Mouse (Mus musculus) heart, embryonic 14.5 days (tissue): Measurements from ENCODE around the gene Celf1. TPM values are rescaled to one million over a fixed set of nuclear protein-coding genes. Genes with fewer than 3 reads are reported as not detected.
"Not testable (repeated sequence)": the region's sequence is repeated elsewhere in the genome, so short reads cannot be mapped to it uniquely, and the experiment has no call there.

Experiments
- ATAC-seq: fragments of 200-750 bp; cut with Nextera tagmentation; 2 replicates; pipeline ENCODE4 v1.8.0; 2017; ENCODE audit warnings: low read depth, moderate TSS enrichment; ENCODE audit not compliant: insufficient number of reproducible peaks, insufficient read depth, low FRiP score
- H3K27ac ChIP-seq, 2 experiments: fragments of 200-500 bp in 1 of 2; fragments of 300-500 bp in 1 of 2; sonication (generic) in 1 of 2; replicated peaks in 1 of 2; 2 replicates each; pipeline ENCODE4 v1.5.1; 2012 to 2014; ENCODE audit warnings: low read depth in 2 of 2, low read length in 2 of 2, control low read depth in 1 of 2, mild to moderate bottlenecking in 1 of 2, mixed read lengths in 1 of 2; ENCODE audit not compliant: control insufficient read depth in 1 of 2, insufficient read depth in 1 of 2
- H3K27me3 ChIP-seq: fragments of 300-500 bp; sonication (generic); 2 replicates; pipeline ENCODE4 v1.6.1; 2014; ENCODE audit warnings: mild to moderate bottlenecking, low read length, control low read depth; ENCODE audit not compliant: control insufficient read depth, insufficient read depth
- H3K36me3 ChIP-seq: fragments of 300-500 bp; sonication (generic); 2 replicates; pipeline ENCODE4 v1.6.1; 2014; ENCODE audit warnings: mild to moderate bottlenecking, control low read depth, low read length, mixed read lengths; ENCODE audit not compliant: control insufficient read depth, insufficient read depth
- H3K4me1 ChIP-seq, 2 experiments: fragments of 200-500 bp in 1 of 2; fragments of 300-500 bp in 1 of 2; sonication (generic) in 1 of 2; 2 replicates each; pipeline ENCODE4 v1.6.1; 2012 to 2014; ENCODE audit warnings: low read length in 2 of 2, control low read depth in 1 of 2, mixed read lengths in 1 of 2; ENCODE audit not compliant: control insufficient read depth in 2 of 2, insufficient read depth in 2 of 2
- H3K4me2 ChIP-seq: fragments of 300-500 bp; sonication (generic); 2 replicates; pipeline ENCODE4 v1.6.1; 2014; ENCODE audit warnings: mild to moderate bottlenecking, low read length
- H3K4me3 ChIP-seq, 2 experiments: fragments of 200-500 bp in 1 of 2; fragments of 300-500 bp in 1 of 2; sonication (generic) in 1 of 2; 2 replicates each; pipeline ENCODE4 v1.5.1; 2012 to 2014; ENCODE audit warnings: low read length in 2 of 2, mild to moderate bottlenecking in 2 of 2, control low read depth in 1 of 2, low read depth in 1 of 2, moderate library complexity in 1 of 2; ENCODE audit not compliant: control insufficient read depth in 1 of 2, insufficient read depth in 1 of 2
- H3K9ac ChIP-seq: fragments of 300-500 bp; sonication (generic); 2 replicates; pipeline ENCODE4 v1.6.1; 2014; ENCODE audit warnings: mild to moderate bottlenecking, low read length
- H3K9me3 ChIP-seq: fragments of 300-500 bp; sonication (generic); 2 replicates; pipeline ENCODE4 v1.6.1; 2016; ENCODE audit warnings: low read length, control low read depth; ENCODE audit not compliant: control insufficient read depth
- WGBS: fragments of 180-500 bp; shearing (Covaris S2); extraction: QIAGEN DNeasy Blood & Tissue Kit; methylation state at CpG from one replicate; pipeline ENCODE4 v1.1.7; 2014; 5-methylcytosine and 5-hydroxymethylcytosine counted together
- polyA plus RNA-seq: library from polyadenylated mRNA; unstranded; fragments of >200 nt; fragmentation: Nextera tagmentation; extraction: Ambion mirVana; gene quantifications from 2 replicates; pipeline ENCODE4 v1.2.1, GENCODE M21; 2014

The Celf1 gene
- polyA plus RNA-seq, 1 experiment from 2014 or later: 76.6 TPM

DNA sequence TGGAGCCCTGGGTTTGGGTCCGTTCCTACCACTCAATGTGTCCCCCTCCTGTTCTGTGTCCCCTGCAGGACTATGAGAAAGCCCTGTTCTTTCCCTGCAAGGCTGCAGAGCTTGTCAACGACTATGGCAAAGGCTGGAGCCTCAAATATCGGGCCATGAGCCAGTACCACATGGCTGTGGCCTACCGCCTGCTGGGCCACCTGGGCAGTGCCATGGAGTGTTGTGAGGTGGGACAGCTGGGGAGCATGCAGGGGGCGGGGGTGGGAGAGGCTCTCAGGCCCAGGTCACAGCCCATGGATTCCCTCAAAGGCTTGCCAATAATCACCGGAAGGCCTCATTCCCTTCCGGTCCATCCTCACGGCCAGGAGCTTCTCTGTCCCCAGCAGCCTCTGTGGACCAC lies 101.6 kb downstream of the Celf1 start:
- no peak overlapping the region for H3K9ac ChIP-seq
- H3K36me3 ChIP-seq: no peaks in the 10 kb centered on the region
- no peak overlapping the region for H3K4me3 ChIP-seq
- WGBS: 61% methylated on average over 8 of the region's 8 CpGs
- H3K9me3 ChIP-seq: no peaks in the 10 kb centered on the region
- no peak for ATAC-seq
- peaks cover 8 to 9% of the 10 kb centered on the region in 2 experiments; a peak in 3 of 4 replicates for H3K4me1 ChIP-seq
- no peaks in the 10 kb centered on the region for H3K27me3 ChIP-seq
- no peak overlapping the region for H3K27ac ChIP-seq
- no peak overlapping the region for H3K4me2 ChIP-seq

- H3K4me3 ChIP-seq: no peak overlapping the region
- H3K4me2 ChIP-seq: no peak overlapping the region
- no peaks in the 10 kb centered on the region for H3K36me3 ChIP-seq
- ATAC-seq: no peak
- no peak overlapping the region for H3K27ac ChIP-seq
- H3K9ac ChIP-seq: no peak overlapping the region
- no peaks in the 10 kb centered on the region for H3K27me3 ChIP-seq
- peaks cover 8 to 9% of the 10 kb centered on the region in 2 experiments; a peak in 3 of 4 replicates for H3K4me1 ChIP-seq
- H3K9me3 ChIP-seq: no peaks in the 10 kb centered on the region
- 66% methylated on average over 21 of the region's 21 CpGs for WGBS
Observed at GRCm38 (mm10) chr2:91042651-91043398, 102.6 kb downstream of the Celf1 start.

DNA sequence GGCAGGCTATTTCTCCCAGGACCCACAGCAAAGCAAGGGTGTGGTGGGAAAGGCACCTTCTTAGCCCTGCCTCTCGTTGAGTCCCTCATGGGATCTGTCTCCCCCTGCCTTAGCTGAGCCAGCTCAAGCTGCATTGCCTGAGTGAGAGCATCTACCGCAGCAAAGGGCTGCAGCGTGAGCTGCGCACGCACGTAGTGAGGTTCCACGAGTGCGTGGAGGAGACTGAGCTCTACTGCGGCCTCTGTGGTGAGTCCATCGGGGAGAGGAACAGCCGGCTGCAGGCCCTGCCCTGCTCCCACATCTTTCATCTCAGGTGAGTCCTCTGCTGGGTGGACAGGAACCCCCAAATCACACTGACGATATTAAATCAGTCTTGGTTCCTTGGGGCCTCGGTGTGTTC lies 104.5 kb downstream of the Celf1 start:
- Histone ChIP-seq H3K9ac (no peak overlapping the region), H3K4me2 (no peak overlapping the region), H3K9me3 (no peaks in the 10 kb centered on the region), H3K36me3 (no peaks in the 10 kb centered on the region), H3K27me3 (no peaks in the 10 kb centered on the region), H3K4me1 (peaks cover 8 to 9% of the 10 kb centered on the region in 2 experiments; a peak in 3 of 4 replicates), H3K27ac (no peak overlapping the region), H3K4me3 (no peak overlapping the region)
- ATAC-seq: no peak
- WGBS: 64% methylated on average over 13 of the region's 13 CpGs

- H3K9me3 ChIP-seq, H3K4me3 ChIP-seq, H3K27ac ChIP-seq, H3K27me3 ChIP-seq, ATAC-seq, H3K4me1 ChIP-seq, H3K4me2 ChIP-seq, H3K36me3 ChIP-seq, H3K9ac ChIP-seq: not testable (repeated sequence)
- 80% methylated on average over 1 of the region's 1 CpGs for WGBS
Observed at GRCm38 (mm10) chr2:91045805-91046204, 105.6 kb downstream of the Celf1 start.

- ATAC-seq: no peak
- no peaks in the 10 kb centered on the region for H3K9me3 ChIP-seq
- H3K27me3 ChIP-seq: no peaks in the 10 kb centered on the region
- no peak overlapping the region for H3K4me3 ChIP-seq
- 76% methylated on average over 9 of the region's 9 CpGs for WGBS
- no peak overlapping the region for H3K27ac ChIP-seq
- peaks cover 12% of the 10 kb centered on the region; the same call in 1 of the 2 replicates for H3K36me3 ChIP-seq
- H3K4me1 ChIP-seq: peaks cover 8 to 9% of the 10 kb centered on the region in 2 experiments; a peak in 3 of 4 replicates
- no peak overlapping the region for H3K9ac ChIP-seq
- no peak overlapping the region for H3K4me2 ChIP-seq
Observed at GRCm38 (mm10) chr2:91047359-91047758, 107.2 kb downstream of the Celf1 start.

DNA sequence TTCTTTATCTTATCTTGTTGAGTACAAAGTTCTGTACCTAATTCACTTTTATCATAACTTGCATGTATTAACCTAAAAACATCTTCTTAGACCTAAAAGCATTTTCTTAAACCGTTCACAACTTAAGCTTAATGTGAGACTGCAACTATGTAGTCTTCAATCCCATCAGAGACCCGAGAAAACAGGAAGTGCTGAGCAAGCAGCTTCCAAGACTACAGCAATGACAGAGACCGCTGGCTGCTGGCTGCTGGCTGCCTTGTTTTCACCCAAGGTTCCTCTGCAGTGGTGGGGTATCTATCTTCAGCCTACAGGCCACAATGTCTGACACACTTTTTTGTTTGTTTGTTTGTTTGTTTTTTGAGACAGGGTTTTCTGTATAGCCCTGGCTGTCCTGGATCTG lies 111.7 kb downstream of the Celf1 start:
- no peaks in the 10 kb centered on the region for H3K9me3 ChIP-seq
- H3K4me1 ChIP-seq: peaks cover 3 to 10% of the 10 kb centered on the region in 2 experiments; a peak in 3 of 4 replicates
- no peak overlapping the region for H3K27ac ChIP-seq
- no peak overlapping the region for H3K9ac ChIP-seq
- no peak overlapping the region for H3K4me2 ChIP-seq
- no peak for ATAC-seq
- H3K36me3 ChIP-seq: peaks cover 31% of the 10 kb centered on the region
- H3K4me3 ChIP-seq: no peak overlapping the region
- WGBS: 68% methylated on average over 3 of the region's 3 CpGs
- H3K27me3 ChIP-seq: no peaks in the 10 kb centered on the region

GRCm38 (mm10) chr2:91052752-91053151 lies 112.6 kb downstream of the Celf1 start:
- Histone ChIP-seq H3K9ac (no peak overlapping the region), H3K4me1 (peaks cover 3 to 10% of the 10 kb centered on the region in 2 experiments; a peak in 3 of 4 replicates), H3K27ac (no peak overlapping the region), H3K4me2 (peak overlapping the region; percentile 59; the same call in 1 of the 2 replicates), H3K9me3 (no peaks in the 10 kb centered on the region), H3K36me3 (peaks cover 39% of the 10 kb centered on the region), H3K4me3 (no peak overlapping the region), H3K27me3 (no peaks in the 10 kb centered on the region)
- ATAC-seq: no peak
- WGBS: 59% methylated on average over 2 of the region's 2 CpGs
